Mouse (Mus musculus): ENCODE measurements around the gene Nedd9. TPM values are rescaled to one million over a fixed set of nuclear protein-coding genes. Genes with fewer than 3 reads are reported as not detected.

Nedd9 gene
- total RNA-seq, 1 experiment from 2014 or later: 7.3 TPM

- no peak for ATAC-seq (replicated peaks; ENCODE audit: low read depth, poor library complexity, severe bottlenecking)
Measured at GRCm38 (mm10) chr13:41457798-41458390, 29.3 kb downstream of the Nedd9 start.

DNA sequence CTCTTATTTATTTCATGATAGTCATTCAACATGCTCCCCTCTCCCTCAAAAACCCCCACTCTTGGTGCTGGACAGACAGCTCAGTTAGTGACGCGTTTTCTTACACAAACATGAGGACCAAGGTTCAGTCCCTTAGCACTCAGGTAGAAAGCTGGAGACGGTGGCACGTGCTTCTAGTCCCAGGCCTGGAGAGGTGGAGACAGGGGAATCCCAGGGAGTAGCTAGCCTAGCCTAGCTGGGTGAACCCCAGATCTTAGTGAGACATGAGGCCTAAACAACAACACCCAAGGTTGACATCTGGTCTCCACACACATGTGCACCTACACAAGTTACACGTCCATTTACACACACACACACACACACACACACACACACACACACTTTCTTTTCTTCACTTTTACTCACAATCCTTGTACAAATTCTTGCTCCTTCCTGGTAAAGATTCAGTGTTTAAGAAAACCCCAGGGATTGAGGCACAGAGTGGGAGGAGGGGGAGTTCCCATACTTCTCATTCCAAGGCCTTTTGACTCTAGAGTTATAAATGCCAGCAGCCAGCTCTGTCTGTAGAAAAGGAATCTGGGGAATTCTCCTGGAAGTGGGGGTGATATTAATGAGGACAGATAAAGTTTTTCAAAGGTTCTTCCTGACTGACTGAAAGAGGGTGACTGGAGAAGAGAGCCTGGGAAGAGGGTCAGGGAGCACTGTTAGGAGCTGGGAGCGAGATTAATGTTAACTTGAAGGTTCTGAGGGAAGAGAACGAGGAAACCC is 29.9 kb downstream of the Nedd9 start:
- ATAC-seq (replicated peaks; ENCODE audit: low read depth, poor library complexity, severe bottlenecking): no peak

- ATAC-seq (replicated peaks; ENCODE audit: low read depth, poor library complexity, severe bottlenecking): no peak
Measured at GRCm38 (mm10) chr13:41456292-41457029, 30.7 kb downstream of the Nedd9 start.

DNA sequence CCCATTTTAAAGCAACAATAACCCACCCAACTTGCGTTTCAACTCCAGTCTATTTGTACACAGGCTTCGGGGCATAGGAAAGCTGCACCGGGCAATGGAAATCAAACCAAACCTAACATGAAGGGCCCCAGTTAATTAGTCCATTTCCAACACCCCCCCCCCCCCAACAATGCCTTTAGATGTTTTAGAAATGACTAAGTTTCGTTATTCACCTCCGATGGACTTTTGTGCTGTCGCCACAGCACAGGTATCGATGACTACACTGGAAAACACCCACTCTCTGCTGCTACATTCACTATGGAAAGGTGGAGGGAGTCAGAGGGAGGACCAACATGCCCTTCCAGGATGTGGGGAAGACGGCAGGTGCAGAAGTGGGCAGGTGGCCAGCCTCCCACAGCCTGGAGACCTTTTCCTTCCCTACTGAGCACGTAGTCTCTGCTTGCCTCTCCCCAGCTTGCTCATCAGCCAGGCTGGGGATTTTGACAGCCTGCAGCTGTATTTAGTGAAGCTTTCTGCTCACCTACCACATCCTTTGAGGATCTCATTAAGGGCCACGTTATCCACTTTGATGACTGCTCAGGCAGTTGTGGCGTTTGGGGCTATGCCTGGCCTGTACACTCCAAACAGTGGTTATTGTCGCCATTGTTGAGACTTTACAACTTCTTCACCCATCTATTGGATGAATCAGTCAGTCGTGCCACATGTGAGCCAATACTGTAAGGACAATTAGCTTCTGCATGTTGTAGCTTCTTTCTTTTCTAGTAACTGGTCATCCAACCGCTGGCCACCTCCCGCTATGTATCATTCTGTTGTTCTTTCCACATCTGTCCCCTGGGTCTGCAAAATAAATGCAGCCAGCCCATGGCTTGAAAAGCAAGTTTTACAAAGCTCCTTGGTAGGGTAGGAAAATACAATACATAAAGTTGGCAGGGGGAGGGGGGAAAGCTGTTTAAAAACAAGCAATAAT is 33.7 kb downstream of the Nedd9 start:
- no peak for ATAC-seq (replicated peaks; ENCODE audit: low read depth, poor library complexity, severe bottlenecking)

GRCm38 (mm10) chr13:41450821-41451220 is 36.3 kb downstream of the Nedd9 start:
- ATAC-seq (replicated peaks; ENCODE audit: low read depth, poor library complexity, severe bottlenecking): no peak

DNA sequence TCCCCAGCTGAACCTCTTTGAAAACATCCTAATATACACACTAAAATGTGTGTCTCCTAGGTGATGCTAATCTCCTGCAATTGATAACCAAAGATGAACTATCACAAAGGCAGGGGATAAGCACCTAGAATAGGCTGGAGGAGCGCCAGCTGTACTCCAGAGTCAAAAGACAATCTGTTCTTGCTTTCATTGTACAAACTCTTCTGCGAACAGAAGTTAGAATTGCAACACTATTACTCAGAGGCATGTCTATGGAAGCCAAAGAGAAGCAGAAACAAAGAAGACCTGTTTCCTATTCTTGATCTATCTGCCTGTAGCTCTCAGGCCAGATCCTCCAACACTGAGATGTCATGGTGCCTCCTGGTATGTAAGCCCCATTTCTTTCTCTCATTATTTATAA is 38.0 kb downstream of the Nedd9 start:
- ATAC-seq (replicated peaks; ENCODE audit: low read depth, poor library complexity, severe bottlenecking): no peak

DNA sequence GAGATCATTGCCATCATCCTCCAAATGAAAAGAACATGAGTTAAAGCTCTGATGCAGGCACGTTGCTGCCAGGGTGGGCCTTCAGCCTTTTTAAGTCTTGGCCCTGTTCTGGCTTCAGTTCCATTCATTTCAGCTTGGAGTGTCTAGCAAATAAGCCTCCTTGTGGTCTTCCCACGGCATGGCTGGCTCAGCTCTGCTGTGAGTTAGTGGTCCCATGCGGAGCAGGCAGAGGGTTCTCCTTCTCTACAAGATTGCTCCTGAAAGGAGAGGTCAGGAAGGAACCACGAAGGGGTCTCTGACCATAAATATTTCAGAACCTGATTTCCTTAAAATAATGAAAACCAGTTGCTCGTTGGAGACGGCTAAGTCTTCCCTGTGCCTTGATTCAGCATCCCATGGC is 40.0 kb downstream of the Nedd9 start:
- no peak for ATAC-seq (replicated peaks; ENCODE audit: low read depth, poor library complexity, severe bottlenecking)

GRCm38 (mm10) chr13:41446591-41446990 is 40.6 kb downstream of the Nedd9 start:
- ATAC-seq (replicated peaks; ENCODE audit: low read depth, poor library complexity, severe bottlenecking): no peak

GRCm38 (mm10) chr13:41445067-41445808 is 41.9 kb downstream of the Nedd9 start:
- ATAC-seq (replicated peaks; ENCODE audit: low read depth, poor library complexity, severe bottlenecking): no peak

GRCm38 (mm10) chr13:41444230-41444629 is 42.9 kb downstream of the Nedd9 start:
- ATAC-seq (replicated peaks; ENCODE audit: low read depth, poor library complexity, severe bottlenecking): no peak

- ATAC-seq (replicated peaks; ENCODE audit: low read depth, poor library complexity, severe bottlenecking): no peak
Measured at GRCm38 (mm10) chr13:41442145-41442544, 45.0 kb downstream of the Nedd9 start.

DNA sequence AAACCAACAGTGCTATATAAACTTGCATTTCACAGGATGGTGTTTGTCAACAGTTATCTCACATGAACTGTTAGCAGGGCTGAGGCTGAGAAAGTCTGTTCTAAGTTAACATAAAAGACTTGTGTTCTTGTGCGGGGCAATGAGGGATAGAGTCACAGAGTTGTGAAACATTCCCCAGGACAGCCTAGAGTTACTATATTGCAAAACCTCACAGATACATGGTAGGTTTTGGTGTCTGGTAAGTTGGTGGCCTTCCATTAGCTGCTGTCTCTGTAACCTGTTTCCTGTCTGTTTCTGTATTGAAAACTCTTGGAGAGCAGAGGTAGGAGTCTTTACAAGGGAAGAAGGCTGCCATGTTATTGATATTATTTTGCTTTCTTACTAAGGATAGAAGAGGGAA is 47.0 kb downstream of the Nedd9 start:
- ATAC-seq (replicated peaks; ENCODE audit: low read depth, poor library complexity, severe bottlenecking): no peak

DNA sequence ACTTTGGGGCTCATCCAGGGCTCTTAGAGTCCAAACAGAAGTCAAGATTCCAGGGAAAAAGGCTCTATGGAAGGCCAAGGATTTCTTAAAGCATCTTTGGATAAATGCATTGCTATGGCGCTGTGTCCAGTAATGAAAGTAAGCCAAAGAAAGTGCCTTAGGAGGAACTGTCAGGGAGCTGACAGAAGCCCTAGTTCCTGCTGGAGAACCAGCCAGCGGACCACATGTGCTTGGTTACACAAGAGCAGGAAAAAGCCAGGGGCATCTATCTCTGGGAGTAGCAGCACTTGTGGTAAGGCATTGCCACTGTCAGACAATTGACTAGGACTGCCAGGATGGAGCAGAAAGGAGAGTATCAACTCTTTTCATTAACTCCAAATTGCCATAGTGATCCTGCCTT is 49.8 kb downstream of the Nedd9 start:
- ATAC-seq (replicated peaks; ENCODE audit: low read depth, poor library complexity, severe bottlenecking): peak; percentile 63; the same call in 1 of the 2 replicates

DNA sequence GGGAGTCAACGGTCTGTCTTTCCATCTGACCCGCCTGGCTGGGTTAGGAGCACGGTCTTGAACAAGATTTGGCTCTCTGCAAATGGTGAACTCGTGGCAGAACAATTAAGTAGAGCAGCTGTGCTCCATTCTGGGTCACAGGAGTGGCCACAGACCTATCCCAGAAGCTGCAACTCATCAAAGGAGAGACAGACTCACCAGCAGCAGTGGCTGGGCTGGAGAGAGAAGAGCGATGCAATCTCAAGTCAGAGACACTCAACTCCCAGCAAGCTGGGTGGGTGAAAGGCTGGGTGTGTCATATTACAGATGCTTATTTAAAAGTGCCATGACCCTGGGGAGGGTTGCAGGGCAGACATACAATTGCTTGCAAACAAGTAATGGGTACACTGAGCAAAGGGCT is 50.4 kb downstream of the Nedd9 start:
- ATAC-seq (replicated peaks; ENCODE audit: low read depth, poor library complexity, severe bottlenecking): no peak

DNA sequence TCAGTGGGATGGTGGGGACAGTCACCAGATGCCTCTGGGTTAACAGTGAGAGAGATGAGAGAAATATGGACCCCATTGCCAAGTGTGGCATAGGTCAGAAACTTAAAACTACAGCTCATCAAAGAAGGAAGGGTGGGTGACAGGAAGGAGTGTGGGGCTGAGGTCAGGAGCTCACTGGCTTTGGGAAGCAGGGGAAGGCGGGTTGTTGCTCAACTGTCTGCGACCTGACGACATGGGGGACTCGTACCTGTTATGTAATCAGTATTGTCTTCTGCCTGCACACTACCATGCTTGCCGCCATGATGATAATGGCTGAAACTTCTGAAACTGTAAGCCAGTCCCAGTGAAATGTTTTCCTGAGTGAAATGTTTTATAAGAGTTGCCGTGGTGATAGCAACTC is 54.0 kb downstream of the Nedd9 start:
- peak; percentile 56; the same call in 1 of the 2 replicates for ATAC-seq (replicated peaks; ENCODE audit: low read depth, poor library complexity, severe bottlenecking)

GRCm38 (mm10) chr13:41431795-41432194 is 55.4 kb downstream of the Nedd9 start:
- ATAC-seq (replicated peaks; ENCODE audit: low read depth, poor library complexity, severe bottlenecking): no peak

GRCm38 (mm10) chr13:41427046-41427445 is 60.1 kb downstream of the Nedd9 start:
- no peak for ATAC-seq (replicated peaks; ENCODE audit: low read depth, poor library complexity, severe bottlenecking)

GRCm38 (mm10) chr13:41423463-41424074 is 63.6 kb downstream of the Nedd9 start:
- ATAC-seq (replicated peaks; ENCODE audit: low read depth, poor library complexity, severe bottlenecking): no peak

- no peak for ATAC-seq (replicated peaks; ENCODE audit: low read depth, poor library complexity, severe bottlenecking)
Measured at GRCm38 (mm10) chr13:41422581-41422980, 64.6 kb downstream of the Nedd9 start.

Measured in common myeloid progenitor, adult 5-6 weeks (primary cell).